Mouse (Mus musculus): ENCODE data around the gene Obsl1. TPM values are rescaled to one million over a fixed set of nuclear protein-coding genes. Genes with fewer than 3 reads are reported as not detected.

Obsl1 gene
- not detected for polyA plus RNA-seq (2017; shearing (Covaris generic))

DNA sequence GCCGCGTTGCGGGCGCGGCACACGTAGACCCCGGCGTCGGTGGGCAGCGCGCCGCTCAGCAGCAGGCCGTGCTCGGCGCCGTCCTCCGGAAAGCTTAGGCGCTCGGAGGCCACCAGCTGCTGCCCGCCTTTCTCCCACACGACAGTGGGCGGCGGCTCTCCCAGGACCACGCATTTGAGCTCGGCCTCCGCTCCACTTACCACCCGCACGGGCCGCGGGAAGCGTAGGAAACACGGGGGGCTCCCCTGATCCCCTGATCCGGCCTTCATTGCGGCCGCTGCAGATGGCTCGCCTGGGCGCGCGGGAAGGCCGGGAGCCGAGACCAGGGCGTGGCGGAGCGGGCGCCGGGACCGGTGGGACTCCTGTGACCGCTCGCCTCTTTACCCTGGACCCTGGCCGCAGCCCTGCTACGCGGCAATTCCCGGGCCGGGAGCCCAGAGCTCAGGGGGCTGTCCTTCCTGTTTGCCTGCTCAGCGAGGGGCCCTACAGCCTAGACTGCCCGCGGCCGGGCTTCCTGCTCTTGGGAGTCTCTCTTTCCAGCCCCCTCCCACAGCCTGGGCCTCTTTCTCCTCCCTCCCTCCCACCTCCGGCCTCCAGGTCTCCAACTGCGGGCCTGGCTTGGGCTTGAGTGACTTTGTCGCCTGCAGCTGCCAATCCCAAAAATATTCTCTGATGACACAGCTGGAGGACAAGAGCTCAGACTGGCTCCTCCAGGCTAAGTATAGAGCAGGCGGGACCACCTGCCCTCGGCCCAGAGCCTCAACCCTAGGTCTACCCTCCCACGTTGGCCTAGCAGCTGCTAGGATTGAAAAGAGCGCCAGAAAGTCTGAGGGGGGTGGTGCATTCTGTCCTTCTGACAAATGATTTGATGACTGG lies at the start of gene Obsl1:
TSS of gene Obsl1 (minus strand) at position 497 of the 876 bp plus-strand sequence.

GRCm38 (mm10) chr1:75545965-75546956 lies 40.0 kb upstream of the Obsl1 start, which contains the start of gene Slc4a3:
Slc4a3 (plus strand) TSS chr1:75546266.

GRCm38 (mm10) chr1:75521321-75522031 lies 15.2 kb upstream of the Obsl1 start, which contains the start of gene Stk11ip:
Stk11ip (plus strand) TSS chr1:75521529.

DNA sequence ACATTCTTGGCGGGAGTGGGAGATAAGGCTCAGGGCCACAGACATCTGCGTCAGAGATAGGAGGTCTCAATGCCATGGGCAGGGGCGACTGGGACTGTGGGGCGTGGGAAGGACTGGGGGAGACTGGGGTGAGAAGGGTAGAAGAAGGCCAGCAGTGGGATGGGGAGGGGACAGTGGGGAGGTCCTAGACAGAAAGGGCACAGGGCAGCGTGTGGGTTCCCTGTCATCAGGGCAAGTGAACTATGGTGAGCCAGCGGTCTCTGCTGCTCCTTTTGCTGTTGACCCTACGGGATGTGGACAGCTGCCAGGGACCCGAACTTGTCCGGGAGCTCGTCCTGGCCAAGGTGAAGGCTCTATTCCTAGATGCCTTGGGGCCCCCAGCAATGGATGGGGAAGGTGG lies 754 bp upstream of the Obsl1 start, which contains the start of gene Inha:
TSS of gene Inha (plus strand) at position 72 of the 400 bp plus-strand sequence.

DNA sequence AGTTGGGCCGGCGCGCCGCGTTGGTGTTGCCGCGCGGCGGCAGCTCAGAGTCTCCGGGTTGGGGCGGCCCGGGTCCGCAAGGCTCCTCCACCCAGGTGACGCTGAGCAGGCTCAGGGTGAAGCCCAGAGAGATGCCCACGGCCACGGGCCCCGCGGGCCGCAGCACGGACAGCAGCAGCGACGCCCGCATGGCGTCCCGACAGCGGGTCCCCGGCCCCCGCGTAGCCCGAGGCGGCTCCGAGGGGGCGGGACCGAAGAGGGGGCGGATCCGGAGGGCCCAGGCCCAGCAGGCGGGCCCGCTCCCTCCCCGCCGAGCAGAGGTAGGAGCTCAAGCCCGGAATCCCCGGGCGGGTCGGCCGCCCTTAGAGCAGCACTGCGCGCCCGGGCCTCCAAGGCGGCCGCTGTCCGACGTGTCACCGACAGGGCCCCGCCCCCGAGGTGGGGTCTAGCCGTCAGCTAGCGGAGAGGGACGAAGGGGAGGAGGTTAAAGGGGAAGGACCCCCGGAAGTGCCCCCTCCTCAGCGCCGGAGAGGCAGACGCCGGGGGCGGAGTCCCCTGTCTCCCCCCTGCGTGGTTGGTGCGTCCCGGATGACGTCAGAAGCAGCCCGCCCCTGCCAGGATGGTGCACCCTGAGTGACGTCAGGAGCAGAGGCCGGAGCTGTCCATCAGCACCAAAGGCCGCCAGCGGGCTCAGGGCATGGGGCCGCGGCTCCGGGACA lies 27.2 kb downstream of the Obsl1 start, which contains the start of the genes Chpf and Tmem198:
TSS of gene Chpf (minus strand) at position 392 of the 719 bp plus-strand sequence.
TSS of gene Tmem198 (plus strand) at position 617 of the 719 bp plus-strand sequence.

GRCm38 (mm10) chr1:75450314-75451005 lies 55.8 kb downstream of the Obsl1 start, which contains the start of gene Asic4:
Asic4 (plus strand) TSS chr1:75450436.

GRCm38 (mm10) chr1:75435475-75436328 lies 70.5 kb downstream of the Obsl1 start, which contains the start of gene Gmppa:
Gmppa (plus strand) TSS chr1:75435930.

Other genes with a start within 250 kb of the Obsl1 start
- 0.39 TPM for gene Ptprn, start 241.9 kb downstream of the Obsl1 start, polyA plus RNA-seq (2017; shearing (Covaris generic))
- gene Resp18, start 228.0 kb downstream of the Obsl1 start, polyA plus RNA-seq (2017; shearing (Covaris generic)): not detected
- gene Dnpep, start 188.5 kb downstream of the Obsl1 start, polyA plus RNA-seq (2017; shearing (Covaris generic)): 53.1 TPM
- gene Des, start 146.1 kb downstream of the Obsl1 start, polyA plus RNA-seq (2017; shearing (Covaris generic)): not detected
- gene Speg, start 131.2 kb downstream of the Obsl1 start, polyA plus RNA-seq (2017; shearing (Covaris generic)): 0.36 TPM
- gene Gmppa, start 70.5 kb downstream of the Obsl1 start, polyA plus RNA-seq (2017; shearing (Covaris generic)): 73.3 TPM
- gene Asic4, start 56.0 kb downstream of the Obsl1 start, polyA plus RNA-seq (2017; shearing (Covaris generic)): not detected
- gene Chpf, start 27.1 kb downstream of the Obsl1 start, polyA plus RNA-seq (2017; shearing (Covaris generic)): 36.0 TPM
- 1.9 TPM for gene Tmem198, start 26.9 kb downstream of the Obsl1 start, polyA plus RNA-seq (2017; shearing (Covaris generic))
- not detected for gene Inha, start 625 bp upstream of the Obsl1 start, polyA plus RNA-seq (2017; shearing (Covaris generic))
- 39.2 TPM for gene Stk11ip, start 15.1 kb upstream of the Obsl1 start, polyA plus RNA-seq (2017; shearing (Covaris generic))
- not detected for gene Slc4a3, start 39.8 kb upstream of the Obsl1 start, polyA plus RNA-seq (2017; shearing (Covaris generic))

Data from naive thymus-derived CD4-positive, alpha-beta T cell, adult 5 months (primary cell).